Mouse (Mus musculus): Measurements from ENCODE around the gene Tmem39a. TPM values are rescaled to one million over a fixed set of nuclear protein-coding genes. Genes with fewer than 3 reads are reported as not detected.

Tmem39a gene
- polyA plus RNA-seq, 1 experiment: 46.2 TPM

GRCm38 (mm10) chr16:38624303-38624702, 65.8 kb downstream of the Tmem39a start:
- no peak overlapping the region for H3K27ac ChIP-seq (ENCODE audit: insufficient read depth, low read length)
- H3K4me3 ChIP-seq (ENCODE audit: insufficient read depth, low read length): no peak overlapping the region
- H3K4me1 ChIP-seq (ENCODE audit: control insufficient read depth, insufficient read depth, low read length): no peaks in the 10 kb centered on the region
- TF ChIP-seq POLR2A (IDR thresholded peaks at IDR 0.05; ENCODE audit: extremely low read depth, insufficient read depth, low read length): no peak
- no peak for TF ChIP-seq CTCF (IDR thresholded peaks at IDR 0.05; ENCODE audit: extremely low read depth, insufficient read depth, low read length)

- H3K4me1 ChIP-seq (ENCODE audit: control insufficient read depth, insufficient read depth, low read length): no peaks in the 10 kb centered on the region
- H3K27ac ChIP-seq (ENCODE audit: insufficient read depth, low read length): no peak overlapping the region
- no peak overlapping the region for H3K4me3 ChIP-seq (ENCODE audit: insufficient read depth, low read length)
- no peak for TF ChIP-seq CTCF (IDR thresholded peaks at IDR 0.05; ENCODE audit: extremely low read depth, insufficient read depth, low read length)
- no peak for TF ChIP-seq POLR2A (IDR thresholded peaks at IDR 0.05; ENCODE audit: extremely low read depth, insufficient read depth, low read length)
Observed at GRCm38 (mm10) chr16:38625411-38625810, 66.9 kb downstream of the Tmem39a start.

GRCm38 (mm10) chr16:38625811-38626369, 67.4 kb downstream of the Tmem39a start:
- H3K4me1 ChIP-seq (ENCODE audit: control insufficient read depth, insufficient read depth, low read length): no peaks in the 10 kb centered on the region
- no peak overlapping the region for H3K4me3 ChIP-seq (ENCODE audit: insufficient read depth, low read length)
- H3K27ac ChIP-seq (ENCODE audit: insufficient read depth, low read length): no peak overlapping the region
- no peak for TF ChIP-seq CTCF (IDR thresholded peaks at IDR 0.05; ENCODE audit: extremely low read depth, insufficient read depth, low read length)
- no peak for TF ChIP-seq POLR2A (IDR thresholded peaks at IDR 0.05; ENCODE audit: extremely low read depth, insufficient read depth, low read length)

GRCm38 (mm10) chr16:38632147-38632546, 73.6 kb downstream of the Tmem39a start:
- peak; percentile 62 for TF ChIP-seq CTCF (IDR thresholded peaks at IDR 0.05; ENCODE audit: extremely low read depth, insufficient read depth, low read length)
- no peak for TF ChIP-seq POLR2A (IDR thresholded peaks at IDR 0.05; ENCODE audit: extremely low read depth, insufficient read depth, low read length)
- H3K4me3 ChIP-seq (ENCODE audit: insufficient read depth, low read length): no peak overlapping the region
- H3K4me1 ChIP-seq (ENCODE audit: control insufficient read depth, insufficient read depth, low read length): no peaks in the 10 kb centered on the region
- no peak overlapping the region for H3K27ac ChIP-seq (ENCODE audit: insufficient read depth, low read length)

- no peak overlapping the region for H3K4me3 ChIP-seq (ENCODE audit: insufficient read depth, low read length)
- no peak for TF ChIP-seq CTCF (IDR thresholded peaks at IDR 0.05; ENCODE audit: extremely low read depth, insufficient read depth, low read length)
- TF ChIP-seq POLR2A (IDR thresholded peaks at IDR 0.05; ENCODE audit: extremely low read depth, insufficient read depth, low read length): no peak
- H3K27ac ChIP-seq (ENCODE audit: insufficient read depth, low read length): no peak overlapping the region
- H3K4me1 ChIP-seq (ENCODE audit: control insufficient read depth, insufficient read depth, low read length): no peaks in the 10 kb centered on the region
Observed at GRCm38 (mm10) chr16:38635833-38636390, 77.4 kb downstream of the Tmem39a start.

- Histone ChIP-seq H3K27ac (ENCODE audit: insufficient read depth, low read length) (no peak overlapping the region), H3K4me3 (ENCODE audit: insufficient read depth, low read length) (no peak overlapping the region), H3K4me1 (ENCODE audit: control insufficient read depth, insufficient read depth, low read length) (no peaks in the 10 kb centered on the region)
- TF ChIP-seq POLR2A (IDR thresholded peaks at IDR 0.05; ENCODE audit: extremely low read depth, insufficient read depth, low read length) (no peak), CTCF (IDR thresholded peaks at IDR 0.05; ENCODE audit: extremely low read depth, insufficient read depth, low read length) (no peak)
Observed at GRCm38 (mm10) chr16:38636682-38637081, 78.2 kb downstream of the Tmem39a start.

- Histone ChIP-seq H3K4me3 (ENCODE audit: insufficient read depth, low read length) (no peak overlapping the region), H3K27ac (ENCODE audit: insufficient read depth, low read length) (no peak overlapping the region), H3K4me1 (ENCODE audit: control insufficient read depth, insufficient read depth, low read length) (no peaks in the 10 kb centered on the region)
- TF ChIP-seq CTCF (IDR thresholded peaks at IDR 0.05; ENCODE audit: extremely low read depth, insufficient read depth, low read length) (no peak), POLR2A (IDR thresholded peaks at IDR 0.05; ENCODE audit: extremely low read depth, insufficient read depth, low read length) (no peak)
Observed at GRCm38 (mm10) chr16:38637085-38637484, 78.6 kb downstream of the Tmem39a start.

Other genes starting within 250 kb of the Tmem39a start
- 0.96 and 1.2 TPM in 2 replicates for gene Maats1, start 216.6 kb upstream of the Tmem39a start, polyA plus RNA-seq (2012; rRNA removed)
- 235 and 239 TPM in 2 replicates for gene Cox17, start 211.7 kb upstream of the Tmem39a start, polyA plus RNA-seq (2012; rRNA removed)
- gene Gm21987, start 211.7 kb upstream of the Tmem39a start, polyA plus RNA-seq (2012; rRNA removed): not detected in 2 replicates
- gene Popdc2, start 196.5 kb upstream of the Tmem39a start, polyA plus RNA-seq (2012; rRNA removed): 0.62 and 0.81 TPM in 2 replicates
- gene Pla1a, start 125.6 kb upstream of the Tmem39a start, polyA plus RNA-seq (2012; rRNA removed): 2.2 and 2.3 TPM in 2 replicates
- gene Adprh, start 106.0 kb upstream of the Tmem39a start, polyA plus RNA-seq (2012; rRNA removed): 61.2 and 61.3 TPM in 2 replicates
- gene Cd80, start 103.1 kb upstream of the Tmem39a start, polyA plus RNA-seq (2012; rRNA removed): 0.61 and 0.79 TPM in 2 replicates
- 16.2 and 16.8 TPM in 2 replicates for gene Timmdc1, start 36.0 kb upstream of the Tmem39a start, polyA plus RNA-seq (2012; rRNA removed)
- 56.6 and 59.7 TPM in 2 replicates for gene Poglut1, start 8.4 kb upstream of the Tmem39a start, polyA plus RNA-seq (2012; rRNA removed)
- gene Arhgap31, start 154.6 kb downstream of the Tmem39a start, polyA plus RNA-seq (2012; rRNA removed): 10.3 and 10.4 TPM in 2 replicates
- gene B4galt4, start 183.6 kb downstream of the Tmem39a start, polyA plus RNA-seq (2012; rRNA removed): 19.3 and 23.0 TPM in 2 replicates
- gene Upk1b, start 241.6 kb downstream of the Tmem39a start, polyA plus RNA-seq (2012; rRNA removed): 2.3 and 2.5 TPM in 2 replicates